Mouse (Mus musculus) c-Kit-positive CD71-positive TER-119-positive erythroid progenitor cells, embryonic 14.5 days (primary cell): ENCODE measurements around the gene Piwil4.
"Not testable (repeated sequence)": the region's sequence is repeated elsewhere in the genome, so short reads cannot be mapped to it uniquely, and the experiment has no call there.

Experiments used
- DNase-seq: peaks from one replicate; pipeline ENCODE4 v3.0.0-alpha.2; 2013; ENCODE audit warnings: low spot score

Gene Piwil4

DNA sequence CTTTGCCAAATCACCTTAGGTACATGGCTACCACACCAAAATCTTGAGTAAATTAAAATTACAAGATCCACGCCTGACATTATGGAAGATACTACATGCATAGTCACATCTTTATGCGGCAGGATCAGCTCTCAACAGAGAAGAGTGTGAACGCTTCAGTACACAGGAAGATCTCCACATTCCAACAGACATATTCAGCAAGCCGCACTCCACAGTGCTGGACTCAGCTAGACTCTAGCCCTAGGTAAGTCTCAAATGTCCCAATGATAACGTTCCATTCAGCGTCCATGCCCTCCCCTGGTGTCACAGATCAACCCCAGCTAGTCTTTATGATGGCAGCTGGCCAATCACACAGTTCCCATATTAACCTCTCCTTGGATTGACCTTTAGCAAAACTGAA lies 14.5 kb downstream of the Piwil4 start:
- DNase-seq: no peak

DNA sequence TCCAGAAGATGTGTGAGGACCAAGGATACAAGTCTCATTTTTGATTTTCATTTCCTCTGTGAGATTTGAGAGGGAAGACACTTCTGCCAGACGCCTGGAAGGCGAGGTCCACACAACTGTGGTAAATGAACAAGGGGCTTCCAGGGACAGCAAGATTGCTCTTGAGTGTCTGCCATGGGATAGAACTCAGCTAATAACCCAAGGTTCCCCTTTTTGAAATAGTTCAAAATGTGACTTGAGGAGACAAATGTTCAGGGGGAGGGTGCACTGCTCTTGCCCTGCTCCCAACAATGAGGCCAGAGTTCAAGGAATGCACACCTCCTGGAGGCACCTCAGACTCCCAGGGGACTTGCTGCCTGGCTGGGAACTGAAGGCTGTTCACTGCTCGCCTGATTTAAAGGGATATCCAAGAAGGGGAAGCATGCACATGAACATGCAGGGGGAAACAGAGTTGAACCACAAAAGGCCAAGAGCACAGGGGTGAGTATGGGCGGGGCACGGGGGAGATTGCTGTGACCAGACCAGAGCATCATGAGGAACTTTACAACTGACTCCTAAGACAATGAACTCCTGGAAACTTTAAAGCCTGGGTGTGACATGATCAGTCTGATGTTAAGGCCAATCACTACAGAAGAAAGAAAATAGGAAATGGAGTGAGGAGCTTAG lies 15.6 kb downstream of the Piwil4 start:
- no peak for DNase-seq

DNA sequence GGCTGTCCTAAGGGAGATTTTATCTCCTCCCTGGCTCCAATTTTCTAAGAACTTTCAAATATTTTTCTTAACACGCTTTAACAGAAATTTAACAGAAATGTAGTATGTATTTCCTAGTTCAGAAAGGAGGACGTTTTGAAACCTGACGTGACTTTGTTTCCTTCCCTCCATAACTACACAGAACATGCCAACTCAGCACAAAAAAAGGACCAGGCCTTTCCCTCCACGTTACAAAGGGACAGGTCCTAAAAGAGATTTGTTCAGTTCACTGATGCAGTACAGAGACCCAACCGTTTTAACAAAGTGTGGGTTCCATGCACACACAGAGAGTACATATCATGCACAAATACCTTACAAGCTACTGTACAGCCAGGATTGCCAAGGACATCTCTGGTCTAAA lies 18.9 kb downstream of the Piwil4 start:
- DNase-seq: no peak

DNA sequence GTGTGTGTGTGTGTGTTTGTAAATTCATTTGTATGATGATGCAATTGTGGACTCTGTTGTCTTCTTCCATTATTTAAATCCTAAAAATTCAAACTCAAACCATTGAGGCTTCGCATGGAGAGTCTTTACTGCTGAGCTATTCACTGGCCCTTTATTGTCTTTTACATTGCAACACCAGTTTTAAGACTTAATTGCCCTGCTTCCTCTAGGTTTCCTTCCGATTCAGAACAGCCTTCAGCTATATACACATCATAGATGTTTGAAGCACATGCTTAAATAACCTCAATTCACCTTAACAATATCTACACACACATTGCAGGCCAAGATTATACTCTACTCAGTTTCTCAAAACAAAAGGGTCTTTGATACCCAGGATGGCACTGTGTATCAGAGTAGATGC lies 20.1 kb downstream of the Piwil4 start:
- DNase-seq: no peak

DNA sequence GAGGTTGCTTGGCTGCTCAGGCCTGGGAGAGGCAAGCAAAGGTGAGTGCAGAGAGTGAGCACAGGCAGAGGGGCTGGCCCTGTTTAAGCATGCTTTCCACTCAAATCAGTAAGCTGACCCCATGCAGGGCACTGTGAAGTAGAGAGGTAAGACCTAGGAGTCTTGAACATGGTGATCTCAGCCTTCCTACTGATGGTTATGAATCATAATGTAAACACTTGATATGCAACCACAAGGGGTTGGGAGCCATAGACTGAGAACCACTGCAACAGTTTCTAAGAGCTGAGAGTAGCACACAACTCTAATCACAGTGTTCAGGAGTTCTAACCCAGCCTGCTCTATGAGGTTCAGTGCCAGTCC lies 22.2 kb downstream of the Piwil4 start:
- DNase-seq: no peak

DNA sequence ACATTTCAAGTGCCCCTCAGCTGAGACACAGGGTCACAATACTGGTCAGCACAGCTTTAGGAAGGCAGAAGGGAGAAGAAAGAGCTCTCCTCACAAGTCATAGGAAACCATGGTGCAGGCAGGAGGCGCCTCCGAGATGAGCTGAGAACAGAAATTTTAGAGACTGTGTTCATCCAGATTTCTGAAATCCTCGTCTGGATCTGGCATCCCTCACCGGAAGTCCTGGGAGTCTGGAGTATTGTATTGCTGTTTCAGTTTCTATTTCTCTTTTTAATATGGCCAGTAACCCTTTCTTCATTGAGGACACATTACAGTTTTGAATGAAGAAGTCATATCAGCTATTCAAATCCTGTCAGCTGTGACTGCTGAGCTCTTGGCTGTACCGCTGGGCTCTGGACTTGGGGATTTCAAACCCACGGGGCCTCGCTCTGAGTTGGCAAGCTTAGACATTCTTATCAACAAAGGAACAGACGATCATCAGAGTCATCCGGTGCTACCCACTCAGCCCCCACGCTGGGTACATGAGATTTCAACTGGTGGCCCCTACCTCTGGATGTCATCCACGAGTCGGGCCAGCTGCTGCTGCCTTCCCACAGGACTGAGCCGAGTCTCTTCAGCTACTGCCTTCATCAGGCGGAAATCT lies 22.7 kb downstream of the Piwil4 start:
- DNase-seq: no peak

DNA sequence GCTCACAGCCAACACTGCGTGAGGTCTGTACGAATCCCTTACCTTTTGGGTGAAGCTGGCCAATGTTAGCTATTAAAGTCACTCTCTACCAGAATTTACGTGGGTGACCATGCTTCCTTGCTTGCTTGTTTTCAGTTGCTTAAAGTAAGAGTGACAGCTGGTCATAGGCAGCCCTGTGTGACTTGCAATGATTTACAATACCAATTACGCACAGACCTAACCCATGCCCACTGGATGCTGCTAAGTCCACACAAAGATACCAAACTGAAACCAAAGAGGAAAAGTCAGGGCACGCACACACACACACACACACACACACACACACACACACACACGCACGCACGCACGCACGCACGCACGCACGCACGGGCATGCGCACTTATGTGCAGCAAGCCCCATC lies 25.3 kb downstream of the Piwil4 start:
- no peak for DNase-seq

DNA sequence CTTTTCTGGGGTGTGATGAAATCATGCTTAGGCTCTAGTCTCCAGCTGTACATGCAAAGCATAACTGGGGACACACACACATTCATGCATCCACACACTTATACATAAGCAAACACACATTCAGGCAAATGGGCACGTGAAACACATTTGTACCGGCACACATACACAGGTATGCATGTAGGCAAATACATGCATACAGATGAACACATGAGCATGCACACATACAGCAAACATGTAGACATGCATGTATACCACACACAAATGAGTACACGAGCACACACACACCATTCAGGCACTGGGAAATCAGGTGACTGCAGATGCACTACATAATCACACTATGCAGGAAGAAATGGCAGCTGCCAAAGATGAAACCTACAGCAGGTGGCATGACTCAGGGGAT lies 29.6 kb downstream of the Piwil4 start:
- no peak for DNase-seq

DNA sequence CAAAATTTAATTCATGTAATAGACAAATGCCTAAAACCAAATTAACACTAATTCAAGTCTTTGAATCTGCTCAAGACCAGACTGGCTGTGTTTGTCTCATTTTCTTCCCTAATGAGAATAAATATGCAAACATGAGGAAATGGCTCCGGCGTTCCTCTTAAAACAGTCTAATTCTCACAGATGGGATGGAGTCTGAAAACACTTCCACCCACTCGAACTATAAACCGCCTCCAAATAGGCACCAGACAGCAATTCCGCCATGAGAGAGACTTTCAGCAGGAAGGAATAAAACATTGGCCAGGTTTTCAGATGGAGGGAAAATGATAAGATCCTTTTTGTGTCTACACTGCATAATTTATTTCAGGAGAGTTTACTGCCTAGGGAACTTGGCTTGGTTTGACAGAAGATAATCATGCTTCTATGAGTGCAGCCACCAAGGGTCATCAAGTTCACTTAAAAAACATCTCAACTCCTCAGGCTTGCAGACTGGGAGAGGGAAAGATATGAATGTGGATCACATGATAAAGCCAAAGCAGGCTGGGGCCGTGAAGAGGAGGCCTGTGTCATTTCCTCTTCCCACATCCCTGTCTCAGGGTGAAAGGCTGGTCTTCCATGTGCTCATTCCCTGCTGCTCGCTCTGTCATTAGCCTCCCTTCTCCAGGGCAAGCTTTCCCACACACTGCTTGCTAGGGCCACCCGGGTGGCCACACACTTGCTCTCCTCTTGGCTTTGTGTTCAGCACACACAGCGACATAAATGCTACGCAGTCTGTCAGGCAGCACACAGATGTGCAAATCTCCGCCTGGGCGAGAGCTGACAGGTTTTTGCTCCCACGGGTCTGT lies 35.0 kb downstream of the Piwil4 start:
- no peak for DNase-seq

DNA sequence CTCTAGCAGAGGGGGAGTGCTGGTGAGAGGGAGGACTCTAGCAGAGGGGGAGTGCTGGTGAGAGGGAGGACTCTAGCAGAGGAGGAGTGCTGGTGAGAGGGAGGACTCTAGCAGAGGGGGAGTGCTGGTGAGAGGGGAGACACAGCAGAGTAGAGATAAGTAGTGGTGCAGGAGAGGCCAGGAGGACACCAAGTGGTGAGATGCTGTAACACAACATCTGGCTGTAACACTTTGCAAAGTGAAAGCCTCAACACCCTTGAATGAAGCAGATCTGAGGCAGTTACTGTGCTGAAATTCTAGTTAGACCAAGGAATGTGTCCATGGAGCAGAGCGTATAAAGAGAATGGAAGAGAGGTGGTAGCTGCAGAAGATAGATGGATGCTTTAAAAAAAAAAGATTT lies 39.7 kb downstream of the Piwil4 start:
- not testable (repeated sequence) for DNase-seq

DNA sequence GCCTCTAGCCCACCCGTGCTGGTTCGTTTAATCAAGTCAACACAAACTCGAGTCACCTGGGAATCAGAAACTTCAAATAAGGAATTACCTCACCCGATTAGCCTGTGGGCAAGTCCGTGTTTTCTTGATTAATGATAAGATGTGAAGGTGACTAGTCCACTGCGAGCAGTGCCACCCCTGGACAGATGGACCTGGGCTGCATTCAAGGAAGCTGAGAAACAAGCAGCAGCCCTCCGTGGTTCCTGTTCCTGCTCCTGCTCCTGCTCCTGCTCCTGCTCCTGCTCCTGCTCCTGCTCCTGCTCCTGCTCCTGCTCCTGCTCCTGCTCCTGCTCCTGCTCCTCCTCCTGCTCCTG lies 41.3 kb downstream of the Piwil4 start:
- DNase-seq: no peak

DNA sequence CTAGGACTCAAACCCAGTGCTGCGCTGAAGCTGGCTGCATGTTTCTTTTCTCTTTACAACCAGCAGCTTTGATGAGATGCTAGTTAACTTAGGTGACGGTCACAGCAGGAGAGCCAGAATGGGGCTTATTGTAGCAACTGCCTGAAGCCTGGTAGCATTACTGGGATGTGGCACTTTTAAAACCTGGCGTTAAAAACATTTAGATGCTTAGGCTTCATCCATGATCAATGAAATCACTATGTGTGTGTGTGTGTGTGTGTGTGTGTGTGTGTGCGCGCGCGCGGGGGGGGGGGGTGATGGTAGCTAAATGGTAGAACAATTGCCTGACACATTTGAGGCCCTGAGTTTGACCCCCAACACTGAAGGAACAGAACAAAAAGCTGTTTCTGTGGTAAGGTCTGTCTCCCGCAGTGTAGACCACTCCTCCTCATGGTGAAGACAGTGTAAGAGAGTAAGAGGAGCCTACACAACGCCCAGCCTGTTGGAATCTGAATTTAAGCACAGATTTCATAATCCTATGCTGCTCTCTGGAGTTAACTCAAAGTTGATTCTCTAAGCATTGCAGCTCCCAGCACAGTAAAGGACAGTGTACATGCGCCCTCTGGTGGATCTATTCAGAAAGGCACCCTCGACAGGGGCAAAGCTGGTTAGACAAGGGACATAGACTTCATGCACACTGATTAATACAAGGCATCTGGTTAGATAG lies 41.8 kb downstream of the Piwil4 start:
- peak; percentile 54 for DNase-seq

DNA sequence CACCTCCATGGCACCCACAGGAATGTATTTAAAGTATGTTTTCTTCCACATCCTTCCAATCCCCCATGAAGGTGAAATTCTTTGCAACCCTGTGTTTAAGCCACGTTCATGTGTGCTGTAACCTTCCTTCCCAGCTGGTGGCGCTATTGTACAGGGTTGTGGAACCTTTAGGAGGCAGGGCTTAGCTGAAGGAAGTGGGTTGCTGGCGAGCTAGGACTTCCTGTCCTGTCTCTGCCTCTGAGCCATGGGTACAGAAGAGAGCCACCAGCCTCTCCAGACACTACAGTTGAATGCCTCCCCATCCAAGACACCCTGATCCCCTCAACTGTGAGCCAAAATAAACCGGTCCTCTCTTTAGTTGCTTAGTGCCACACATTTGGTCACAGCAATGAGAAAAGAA lies 42.6 kb downstream of the Piwil4 start:
- DNase-seq: peak; percentile 4

DNA sequence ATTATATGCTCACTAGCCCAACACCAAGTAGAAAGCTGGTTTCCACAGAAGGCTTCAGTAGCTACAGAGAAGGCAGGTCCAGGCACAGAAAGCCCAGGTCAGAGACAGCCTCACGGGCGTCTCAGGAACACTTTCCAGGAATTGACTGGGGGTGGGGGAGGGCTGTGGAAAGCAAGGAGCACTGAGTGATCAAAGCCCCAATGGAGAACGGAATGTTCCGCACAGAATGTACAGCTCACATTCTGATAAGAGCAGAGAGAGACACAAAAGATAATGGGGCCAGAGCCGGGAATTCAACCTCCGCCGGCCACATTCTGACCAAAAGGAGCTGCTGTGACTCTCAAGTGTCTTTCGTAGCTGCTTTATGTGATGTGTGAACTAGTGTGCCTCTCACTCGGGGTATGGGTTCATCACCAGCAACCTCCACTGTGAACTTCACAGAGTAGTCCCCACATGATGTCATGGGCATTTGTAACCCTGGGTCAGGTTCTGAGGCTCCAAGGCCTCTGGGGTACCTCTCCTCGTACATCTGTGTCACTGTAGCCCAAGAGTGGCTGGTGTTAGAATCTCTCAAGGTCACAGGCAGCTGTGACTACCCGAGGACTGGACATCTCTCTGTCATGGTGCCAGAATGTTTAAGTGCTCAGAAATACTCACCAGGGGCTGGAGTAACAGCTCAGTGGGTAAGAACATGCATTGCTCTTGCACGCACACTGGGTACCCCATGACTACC lies 51.0 kb downstream of the Piwil4 start:
- no peak for DNase-seq

DNA sequence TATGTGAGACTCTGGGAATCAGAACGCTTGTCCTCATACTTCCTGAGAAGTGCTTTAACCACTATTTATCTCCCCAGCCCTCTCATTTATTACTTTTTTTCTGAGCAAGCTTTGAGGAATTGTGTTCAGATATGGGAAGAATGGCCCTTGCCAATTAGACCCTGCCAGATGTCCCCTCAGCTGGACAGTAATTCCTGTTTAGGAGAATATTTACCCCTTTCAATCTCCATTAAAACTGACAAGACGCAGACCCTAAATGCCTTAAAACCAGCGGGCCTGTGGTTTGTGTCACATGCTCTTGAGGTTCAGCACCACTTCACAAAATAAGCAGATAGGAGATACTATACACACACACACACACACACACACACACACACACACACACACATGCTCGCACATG lies 56.2 kb downstream of the Piwil4 start:
- no peak for DNase-seq

DNA sequence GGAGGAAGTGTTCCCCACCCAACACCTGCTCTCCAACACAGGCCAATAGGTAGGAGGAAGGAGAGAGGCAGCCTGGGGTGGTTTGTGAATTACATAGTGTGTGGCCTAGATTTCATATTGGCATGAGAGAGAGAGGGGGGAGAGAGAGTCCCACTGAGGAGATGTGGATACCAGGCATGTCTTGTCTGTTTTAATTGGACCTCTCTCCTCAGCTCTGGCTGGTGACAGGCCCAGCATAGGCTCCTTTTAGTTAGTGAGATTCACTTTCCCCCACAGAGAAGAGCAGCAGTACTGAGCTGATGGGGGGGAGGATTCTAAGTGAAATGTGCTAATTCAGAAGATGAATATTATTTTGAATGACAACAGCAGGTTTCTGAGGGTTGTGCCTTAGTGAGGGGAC lies 57.8 kb downstream of the Piwil4 start:
- DNase-seq: no peak

DNA sequence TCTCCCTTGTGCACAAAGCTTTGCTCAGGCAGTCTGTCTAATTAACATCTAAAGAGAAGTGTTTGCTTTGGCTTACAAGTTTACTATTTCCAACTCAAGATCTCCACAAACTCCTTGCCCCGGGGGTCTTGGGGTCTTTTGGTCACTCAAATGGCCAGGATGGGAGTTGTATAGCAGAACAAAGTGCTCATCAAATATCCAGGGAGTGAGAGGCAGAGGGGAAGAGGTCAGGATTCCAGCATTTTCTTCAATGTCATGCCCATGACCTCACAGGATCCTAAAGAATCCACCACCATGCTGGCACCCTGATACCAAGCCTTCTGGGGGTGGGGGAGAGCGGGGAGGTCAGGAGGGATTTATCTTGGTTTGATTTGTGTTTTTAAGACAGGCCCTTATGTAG lies 59.9 kb downstream of the Piwil4 start:
- no peak for DNase-seq

DNA sequence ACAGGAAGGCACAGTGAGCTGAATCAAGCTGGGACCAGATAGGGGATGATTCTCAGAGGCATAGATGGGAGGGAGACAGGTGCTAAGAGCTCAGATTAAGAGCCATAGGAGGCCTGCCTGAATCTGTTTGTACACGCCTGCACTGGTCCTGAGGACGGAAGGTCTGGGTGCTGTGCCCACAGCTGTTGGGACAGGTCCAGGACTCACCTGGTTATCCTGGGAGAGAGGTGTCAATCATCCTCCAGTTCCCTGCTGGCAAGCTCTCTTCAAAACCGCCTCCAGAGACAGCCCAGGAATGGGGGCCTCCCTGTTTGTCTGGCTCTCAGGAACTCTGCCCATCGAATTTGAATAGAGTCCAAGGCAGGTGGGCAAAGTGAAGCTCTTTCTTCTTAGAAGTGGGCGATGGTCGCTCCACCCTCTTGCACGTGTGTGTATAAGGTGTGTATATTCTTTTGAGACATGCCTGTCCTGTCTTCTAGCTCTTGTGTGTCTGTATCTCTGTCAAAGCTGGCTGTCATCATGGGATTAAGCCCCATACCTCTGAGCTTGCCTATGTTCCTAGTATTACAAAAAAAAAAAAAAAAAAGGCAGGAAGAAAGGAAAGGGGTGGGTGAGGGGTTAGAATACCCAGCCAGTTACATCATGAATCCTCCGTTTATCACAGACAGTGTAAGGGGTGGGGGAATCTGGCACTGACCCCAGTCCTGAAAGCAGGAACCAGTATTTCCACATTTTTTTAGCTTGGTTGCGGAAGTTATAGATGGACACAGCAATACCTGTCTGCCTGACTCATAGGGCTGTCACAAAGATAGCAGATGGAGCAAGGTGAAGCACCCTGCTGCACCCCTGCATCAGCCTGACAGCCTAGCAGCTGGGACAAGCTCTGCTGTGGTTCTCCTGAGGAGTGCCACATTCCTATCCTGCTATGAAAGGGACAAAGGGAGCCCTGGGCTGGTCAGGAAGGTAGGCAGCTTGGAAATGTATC lies 64.5 kb downstream of the Piwil4 start:
- DNase-seq: no peak

DNA sequence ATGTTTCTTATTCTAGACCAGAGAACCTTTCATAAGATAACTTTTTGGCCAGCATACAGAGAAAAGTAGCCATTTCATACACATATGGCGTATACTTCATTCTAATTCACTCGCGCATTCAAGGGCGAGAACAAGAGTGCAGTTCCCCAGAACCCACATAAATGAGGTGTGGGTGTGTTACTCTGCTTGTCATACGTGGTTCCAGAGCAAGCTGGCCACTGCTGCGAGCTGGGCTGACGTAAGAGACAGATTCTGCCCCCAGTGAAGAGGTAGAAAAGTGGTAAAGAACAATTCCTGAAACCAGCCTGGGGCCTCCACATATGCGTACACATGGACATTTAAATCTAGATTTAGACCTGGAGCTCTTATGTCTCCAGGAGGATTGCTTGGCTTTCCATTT lies 66.0 kb downstream of the Piwil4 start:
- DNase-seq: no peak

DNA sequence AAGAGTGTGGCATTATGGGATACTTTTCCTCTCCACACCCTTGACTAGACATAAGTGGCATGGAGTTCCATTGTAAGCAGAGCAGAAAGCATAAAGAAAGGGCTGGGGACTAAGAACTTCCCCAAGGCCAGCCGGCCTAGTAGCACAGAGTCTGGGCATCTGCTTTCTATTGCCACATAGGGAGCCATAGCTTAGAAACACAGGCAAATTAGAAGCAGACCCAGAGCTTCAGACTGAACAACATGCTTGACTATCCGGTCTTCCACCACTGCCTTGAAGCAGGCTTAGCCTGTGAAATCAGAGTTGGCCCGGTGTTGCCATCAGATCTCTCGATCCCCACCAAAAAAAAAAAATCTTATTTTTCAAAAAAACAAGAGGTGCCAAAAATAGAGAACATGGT lies 67.4 kb downstream of the Piwil4 start:
- DNase-seq: no peak

DNA sequence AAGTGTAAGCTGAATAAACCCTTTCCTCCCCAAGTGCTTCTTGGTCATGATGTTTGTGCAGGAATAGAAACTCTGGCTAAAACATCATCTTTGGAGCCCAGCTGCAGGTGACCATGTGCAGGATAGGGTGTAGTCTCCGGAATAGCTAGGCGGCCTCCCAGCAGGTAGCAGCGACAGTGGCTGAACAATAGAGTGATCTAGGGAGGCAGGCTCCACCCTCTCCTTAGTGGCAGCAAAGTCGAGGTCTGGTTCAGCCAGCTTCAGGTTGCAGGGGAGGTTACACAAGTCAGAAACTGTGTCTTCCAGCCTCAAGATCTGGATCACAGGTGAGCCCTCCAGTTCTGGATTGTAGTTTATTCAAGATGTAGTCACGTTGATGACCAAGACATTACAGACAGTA lies 68.6 kb downstream of the Piwil4 start:
- not testable (repeated sequence) for DNase-seq
